ENCODE assay signal across 1 mouse cellular context in genomic region chr13:67128038-67128721, GRCm38 (mm10).
TF ChIP-seq lines count a peak whose summit lies in the region.

No protein-coding gene starts in this region.

TF ChIP-seq in myocyte, 11 proteins besides CTCF, POLR2A, EP300 and RAD21:
- TF ChIP-seq REST (IDR thresholded peaks at IDR 0.05; ENCODE audit: insufficient read depth, insufficient read length) (no peak), MYOD1 (IDR thresholded peaks at IDR 0.05; ENCODE audit: control insufficient read depth in 1 of 3, insufficient read length in 2 of 3, low read depth in 2 of 3) (peak in 1 of 3 experiments; percentile 27)
TF ChIP-seq in myocyte: peak in this region for 1.
